Mouse (Mus musculus): ENCODE measurements around the gene Serpina1e.
"Not testable (repeated sequence)": the region's sequence is repeated elsewhere in the genome, so short reads cannot be mapped to it uniquely, and the experiment has no call there.

Serpina1e gene

DNA sequence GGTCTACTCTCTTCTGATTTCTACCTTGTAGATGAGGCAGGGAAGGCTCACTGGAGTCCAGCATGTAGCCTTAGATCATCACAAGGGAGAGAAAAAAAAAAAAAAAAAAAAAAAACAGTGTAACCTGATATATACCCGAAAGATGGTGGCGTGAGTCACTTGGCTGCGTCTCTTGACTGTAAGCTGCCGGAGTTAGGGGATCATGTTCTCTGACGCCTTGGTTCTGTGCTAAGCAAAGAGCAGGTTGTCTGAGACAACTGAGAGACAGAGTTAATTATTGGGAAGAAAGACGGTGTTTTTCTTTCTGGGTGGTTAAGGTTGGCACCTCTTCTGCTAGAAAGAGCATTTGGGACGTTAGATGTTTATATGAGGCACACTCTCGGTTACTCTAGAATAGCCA is 4.1 kb upstream of the Serpina1e start:
- DNase-seq (ENCODE audit: low spot score) = no peak

DNA sequence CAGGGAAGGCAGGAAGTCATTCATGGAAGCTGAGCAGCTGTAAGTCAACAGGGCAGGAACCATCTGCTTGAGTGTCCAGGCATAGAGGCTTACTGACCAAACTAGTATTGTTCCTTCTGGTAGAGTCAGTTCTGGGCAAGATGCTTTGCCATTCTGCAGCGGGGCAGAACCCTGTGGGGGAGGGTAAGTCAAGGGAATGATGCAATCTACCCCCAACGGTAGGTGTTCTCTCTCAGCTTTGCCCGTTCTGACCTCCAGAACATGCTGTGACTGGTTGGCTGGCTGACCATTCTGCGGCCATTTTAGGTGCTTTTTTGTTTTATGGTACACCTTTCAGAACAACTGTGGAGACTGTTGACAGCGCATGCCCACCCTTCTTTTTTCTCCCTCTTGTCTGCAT is 3.6 kb upstream of the Serpina1e start:
- DNase-seq (ENCODE audit: low spot score) = no peak

DNA sequence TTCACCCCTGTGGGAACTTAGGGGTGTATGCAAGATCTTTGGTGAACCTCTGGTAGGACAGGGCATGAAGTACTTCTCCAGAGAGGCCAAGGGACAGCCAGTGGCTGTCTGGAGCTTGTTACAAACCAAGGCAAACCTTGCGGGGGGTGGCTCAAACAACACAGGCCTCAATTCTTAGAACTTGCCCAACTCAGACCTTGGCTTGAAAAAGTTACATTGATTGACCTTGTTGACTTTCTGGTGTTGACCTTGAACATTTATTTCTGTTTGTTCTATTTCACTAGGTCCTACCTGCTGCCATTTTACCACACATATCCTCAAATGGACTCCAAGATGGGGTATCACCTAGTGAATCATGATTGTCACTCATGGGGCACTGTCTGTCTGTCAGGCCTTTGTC is 2.9 kb upstream of the Serpina1e start:
- no peak for DNase-seq (ENCODE audit: low spot score)

DNA sequence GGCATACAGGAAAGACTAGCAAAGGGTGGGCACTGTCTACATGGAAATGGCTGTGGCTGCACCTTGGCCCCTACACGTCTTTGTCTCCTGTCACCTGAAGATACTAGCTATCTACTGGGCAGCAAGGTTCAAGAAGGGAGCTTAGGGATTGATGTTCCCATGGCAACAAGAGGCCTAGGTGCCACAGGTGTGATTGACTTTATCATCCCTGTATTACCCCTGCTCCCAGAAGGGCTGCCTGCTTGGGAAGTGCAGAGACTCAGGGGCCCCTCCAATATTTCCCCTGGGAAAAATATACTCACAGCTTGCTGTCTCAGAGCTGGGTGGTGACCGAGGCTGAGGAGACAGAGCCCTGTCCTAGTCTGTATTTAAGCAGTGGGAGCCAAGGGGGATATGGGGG is 2.2 kb downstream of the Serpina1e start:
- DNase-seq (ENCODE audit: low spot score) = not testable (repeated sequence)

DNA sequence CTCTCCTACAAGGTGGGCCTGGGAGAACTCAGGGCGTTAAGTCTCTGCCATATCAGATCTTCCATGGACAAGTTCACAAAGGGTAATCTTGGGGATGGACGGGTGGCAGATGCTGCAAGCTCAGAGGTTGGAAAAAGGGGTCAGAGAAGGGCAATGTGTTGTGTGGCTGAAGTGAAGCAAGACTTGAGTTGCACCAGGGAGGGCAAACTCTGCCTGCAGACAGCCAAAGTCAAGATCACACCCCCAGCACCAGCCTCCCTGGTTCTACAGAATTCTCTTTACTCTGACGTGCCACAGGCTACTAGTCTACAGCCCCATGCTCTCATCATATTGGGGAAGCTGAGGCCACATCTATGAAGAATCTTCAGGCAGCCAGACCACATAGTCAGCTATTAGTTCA is 5.8 kb downstream of the Serpina1e start:
- not testable (repeated sequence) for DNase-seq (ENCODE audit: low spot score)

DNA sequence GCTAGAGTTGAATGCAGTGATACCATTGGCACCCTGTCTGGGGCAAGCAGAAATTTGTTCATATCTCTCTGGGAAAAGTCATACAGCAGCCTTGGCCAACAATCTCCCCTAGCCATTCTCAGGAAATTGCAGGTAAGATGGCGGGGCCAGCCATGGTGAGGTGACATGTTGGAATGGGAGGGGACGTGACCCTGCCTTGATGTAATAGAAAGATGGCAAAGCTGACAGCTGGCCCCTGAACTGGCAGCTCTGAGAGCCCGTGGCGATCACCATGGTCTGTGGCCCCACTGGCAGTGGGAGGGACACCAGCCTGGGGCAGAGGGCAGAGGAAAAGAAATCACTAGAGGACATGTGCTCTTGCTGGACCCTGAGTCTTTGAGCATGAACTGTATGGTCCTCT is 12.5 kb downstream of the Serpina1e start:
- no peak for DNase-seq (ENCODE audit: low spot score)

DNA sequence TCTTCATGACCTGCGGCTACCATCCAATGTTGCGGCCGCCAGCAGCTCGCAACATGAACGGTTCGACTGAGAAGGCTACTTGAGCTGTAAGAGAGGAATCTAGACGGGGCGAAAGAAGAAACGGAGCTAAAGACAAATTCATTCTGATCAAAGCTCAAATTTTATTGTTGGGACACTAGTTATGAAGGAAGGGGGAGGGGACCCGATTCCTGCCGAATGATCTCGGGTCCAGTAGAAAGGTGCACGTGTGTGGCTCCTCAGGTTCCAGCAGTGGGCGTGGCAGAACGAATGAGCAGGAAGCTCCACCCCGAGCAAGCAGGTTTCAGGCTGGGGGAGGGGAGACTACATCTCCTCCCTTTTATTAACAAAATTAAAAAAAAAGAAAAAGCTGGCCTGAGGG is 49.6 kb downstream of the Serpina1e start:
- DNase-seq (ENCODE audit: low spot score) = not testable (repeated sequence)

DNA sequence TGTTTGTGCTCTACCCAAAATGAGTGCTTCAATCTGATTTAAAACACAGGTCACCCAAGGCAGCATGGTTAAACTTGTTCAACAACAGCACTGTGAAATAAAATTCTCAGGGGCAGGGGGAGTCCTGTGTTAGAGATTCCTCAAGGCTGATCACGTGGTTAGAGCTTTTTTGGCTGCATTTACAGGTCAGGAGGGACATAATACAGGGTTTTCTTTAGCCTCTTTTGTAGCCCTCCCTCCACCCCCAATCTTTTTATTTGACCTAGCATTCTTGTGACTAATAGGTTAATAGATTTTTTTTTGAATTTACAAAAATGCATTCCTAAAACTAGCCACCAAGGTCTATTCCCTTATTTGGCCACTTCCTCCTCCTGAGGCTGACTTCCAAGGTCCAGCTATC is 51.0 kb downstream of the Serpina1e start:
- not testable (repeated sequence) for DNase-seq (ENCODE audit: low spot score)

DNA sequence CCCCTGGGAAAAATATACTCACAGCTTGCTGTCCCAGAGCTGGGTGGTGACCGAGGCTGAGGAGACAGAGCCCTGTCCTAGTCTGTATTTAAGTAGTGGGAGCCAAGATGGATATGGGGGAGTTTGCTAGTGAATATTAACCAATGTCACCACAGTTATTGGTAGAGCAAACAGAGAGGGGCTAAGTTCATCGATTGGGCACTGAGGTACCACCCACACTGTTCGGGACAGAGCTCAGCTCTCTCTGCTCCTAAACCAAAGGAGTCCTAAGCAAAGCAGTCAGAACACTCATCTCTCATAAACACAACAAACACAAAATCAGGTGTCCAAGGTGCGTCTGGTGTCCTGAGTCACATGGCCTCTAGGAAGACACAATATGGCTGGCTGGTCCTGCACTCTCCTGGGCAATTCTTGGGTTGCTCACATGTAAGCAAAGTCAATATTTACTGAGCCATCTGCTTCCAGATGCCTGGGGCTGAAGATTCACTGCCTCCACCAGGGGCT is 53.9 kb downstream of the Serpina1e start, which contains the start of gene Serpina1c:
Gene Serpina1c, minus strand, starts transcription at position 51 of the 504 bp plus-strand sequence.
- DNase-seq (ENCODE audit: low spot score) = not testable (repeated sequence)

DNA sequence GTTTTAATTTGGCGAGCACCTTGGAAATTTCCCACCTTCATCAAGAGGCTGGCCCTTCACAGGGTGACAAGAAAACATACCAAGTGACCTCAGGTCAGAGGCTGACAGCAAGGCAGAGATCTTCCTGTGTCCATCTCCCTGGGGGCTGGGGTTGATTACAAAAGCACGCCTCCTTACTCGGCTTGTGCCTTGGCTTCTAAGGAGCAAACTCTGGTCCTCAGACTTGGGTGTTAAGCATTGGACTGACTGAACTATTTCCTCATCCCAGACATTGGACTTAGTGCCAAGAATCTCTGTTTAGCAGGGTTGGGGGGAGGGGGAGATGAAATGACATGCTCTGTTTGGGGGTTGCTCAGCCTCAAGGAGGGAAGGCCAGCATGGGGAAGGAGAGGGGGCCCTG is 56.8 kb downstream of the Serpina1e start:
- peak; percentile 9 for DNase-seq (ENCODE audit: low spot score)
